Mouse (Mus musculus): ENCODE results near the gene Entpd6. TPM values are rescaled to one million over a fixed set of nuclear protein-coding genes. Genes with fewer than 3 reads are reported as not detected.

The Entpd6 gene
- polyA plus RNA-seq (2014; fragmentation: Nextera tagmentation; extraction: Ambion mirVana): 46.1 and 50.8 TPM in 2 replicates

GRCm38 (mm10) chr2:150748854-150749253 lies at the start of gene Entpd6:
Entpd6 (plus strand) TSS chr2:150749042.
- Histone ChIP-seq H3K9me3 (ENCODE audit: control insufficient read depth, low read length) (no peaks in the 10 kb centered on the region), H3K4me3 (replicated peaks; ENCODE audit: low read depth, low read length) (peak within 1 kb of the TSS; percentile 77), H3K36me3 (ENCODE audit: control insufficient read depth, insufficient read depth, low read length) (peaks cover 18% of the 10 kb centered on the region), H3K4me2 (ENCODE audit: low read length) (peak within 1 kb of the TSS; percentile 74), H3K27ac (replicated peaks; ENCODE audit: low read depth, low read length) (peak within 1 kb of the TSS; percentile 83), H3K9ac (replicated peaks; ENCODE audit: low read length) (peak within 1 kb of the TSS; percentile 86), H3K27me3 (ENCODE audit: control insufficient read depth, insufficient read depth, low read length) (no peaks in the 10 kb centered on the region), H3K4me1 (ENCODE audit: control insufficient read depth, insufficient read depth, low read length) (peaks cover 12% of the 10 kb centered on the region)
- under 1% methylated on average over 30 of the region's 30 CpGs for WGBS
- DNase-seq (peak; percentile 98), ATAC-seq (ENCODE audit: low FRiP score, low TSS enrichment) (peak; percentile 97)

- no peak for ATAC-seq (ENCODE audit: low FRiP score, low TSS enrichment)
- Histone ChIP-seq H3K4me2 (ENCODE audit: low read length) (no peak overlapping the region), H3K36me3 (ENCODE audit: control insufficient read depth, insufficient read depth, low read length) (no peaks in the 10 kb centered on the region), H3K9me3 (ENCODE audit: control insufficient read depth, low read length) (no peaks in the 10 kb centered on the region), H3K4me3 (replicated peaks; ENCODE audit: low read depth, low read length) (no peak overlapping the region), H3K9ac (replicated peaks; ENCODE audit: low read length) (no peak overlapping the region), H3K4me1 (ENCODE audit: control insufficient read depth, insufficient read depth, low read length) (no peaks in the 10 kb centered on the region), H3K27me3 (ENCODE audit: control insufficient read depth, insufficient read depth, low read length) (no peaks in the 10 kb centered on the region), H3K27ac (replicated peaks; ENCODE audit: low read depth, low read length) (no peak overlapping the region)
- DNase-seq: no peak
- 79% methylated on average over 4 of the region's 4 CpGs for WGBS
Observed at GRCm38 (mm10) chr2:150712167-150712674, 36.6 kb upstream of the Entpd6 start.

- Histone ChIP-seq H3K27me3 (ENCODE audit: control insufficient read depth, insufficient read depth, low read length) (no peaks in the 10 kb centered on the region), H3K27ac (replicated peaks; ENCODE audit: low read depth, low read length) (no peak overlapping the region), H3K36me3 (ENCODE audit: control insufficient read depth, insufficient read depth, low read length) (no peaks in the 10 kb centered on the region), H3K4me2 (ENCODE audit: low read length) (peak overlapping the region; percentile 17; the same call in 1 of the 2 replicates), H3K4me3 (replicated peaks; ENCODE audit: low read depth, low read length) (no peak overlapping the region), H3K9ac (replicated peaks; ENCODE audit: low read length) (no peak overlapping the region), H3K4me1 (ENCODE audit: control insufficient read depth, insufficient read depth, low read length) (no peaks in the 10 kb centered on the region), H3K9me3 (ENCODE audit: control insufficient read depth, low read length) (no peaks in the 10 kb centered on the region)
- ATAC-seq (ENCODE audit: low FRiP score, low TSS enrichment) (peak; percentile 82), DNase-seq (peak; percentile 38)
- 22% methylated on average over 11 of the region's 11 CpGs for WGBS
Observed at GRCm38 (mm10) chr2:150735756-150736576, 12.9 kb upstream of the Entpd6 start.

GRCm38 (mm10) chr2:150737881-150738280 lies 11.0 kb upstream of the Entpd6 start:
- DNase-seq: no peak
- no peaks in the 10 kb centered on the region for H3K27me3 ChIP-seq (ENCODE audit: control insufficient read depth, insufficient read depth, low read length)
- H3K4me1 ChIP-seq (ENCODE audit: control insufficient read depth, insufficient read depth, low read length): no peaks in the 10 kb centered on the region
- H3K4me2 ChIP-seq (ENCODE audit: low read length): no peak overlapping the region
- no peaks in the 10 kb centered on the region for H3K36me3 ChIP-seq (ENCODE audit: control insufficient read depth, insufficient read depth, low read length)
- H3K4me3 ChIP-seq (replicated peaks; ENCODE audit: low read depth, low read length): no peak overlapping the region
- 81% methylated on average over 9 of the region's 9 CpGs for WGBS
- no peak for ATAC-seq (ENCODE audit: low FRiP score, low TSS enrichment)
- H3K9me3 ChIP-seq (ENCODE audit: control insufficient read depth, low read length): no peaks in the 10 kb centered on the region
- no peak overlapping the region for H3K27ac ChIP-seq (replicated peaks; ENCODE audit: low read depth, low read length)
- H3K9ac ChIP-seq (replicated peaks; ENCODE audit: low read length): no peak overlapping the region

- H3K4me2 ChIP-seq (ENCODE audit: low read length): no peak overlapping the region
- DNase-seq (no peak), ATAC-seq (ENCODE audit: low FRiP score, low TSS enrichment) (no peak)
- H3K27me3 ChIP-seq (ENCODE audit: control insufficient read depth, insufficient read depth, low read length): no peaks in the 10 kb centered on the region
- H3K9ac ChIP-seq (replicated peaks; ENCODE audit: low read length): no peak overlapping the region
- 73% methylated on average over 10 of the region's 10 CpGs for WGBS
- no peaks in the 10 kb centered on the region for H3K9me3 ChIP-seq (ENCODE audit: control insufficient read depth, low read length)
- no peak overlapping the region for H3K4me3 ChIP-seq (replicated peaks; ENCODE audit: low read depth, low read length)
- no peak overlapping the region for H3K27ac ChIP-seq (replicated peaks; ENCODE audit: low read depth, low read length)
- H3K36me3 ChIP-seq (ENCODE audit: control insufficient read depth, insufficient read depth, low read length): no peaks in the 10 kb centered on the region
- no peaks in the 10 kb centered on the region for H3K4me1 ChIP-seq (ENCODE audit: control insufficient read depth, insufficient read depth, low read length)
Observed at GRCm38 (mm10) chr2:150740145-150740841, 8.5 kb upstream of the Entpd6 start.

GRCm38 (mm10) chr2:150741405-150741804 lies 7.4 kb upstream of the Entpd6 start:
- ATAC-seq (ENCODE audit: low FRiP score, low TSS enrichment) (no peak; the same call in 1 of the 2 replicates), DNase-seq (peak; percentile 43)
- H3K4me2 ChIP-seq (ENCODE audit: low read length): no peak overlapping the region
- no peaks in the 10 kb centered on the region for H3K27me3 ChIP-seq (ENCODE audit: control insufficient read depth, insufficient read depth, low read length)
- H3K4me3 ChIP-seq (replicated peaks; ENCODE audit: low read depth, low read length): no peak overlapping the region
- H3K9me3 ChIP-seq (ENCODE audit: control insufficient read depth, low read length): no peaks in the 10 kb centered on the region
- no peaks in the 10 kb centered on the region for H3K4me1 ChIP-seq (ENCODE audit: control insufficient read depth, insufficient read depth, low read length)
- H3K36me3 ChIP-seq (ENCODE audit: control insufficient read depth, insufficient read depth, low read length): no peaks in the 10 kb centered on the region
- WGBS: 58% methylated on average over 4 of the region's 4 CpGs
- no peak overlapping the region for H3K9ac ChIP-seq (replicated peaks; ENCODE audit: low read length)
- H3K27ac ChIP-seq (replicated peaks; ENCODE audit: low read depth, low read length): no peak overlapping the region

GRCm38 (mm10) chr2:150745016-150745415 lies 3.8 kb upstream of the Entpd6 start:
- H3K4me3 ChIP-seq (replicated peaks; ENCODE audit: low read depth, low read length): no peak overlapping the region
- H3K27ac ChIP-seq (replicated peaks; ENCODE audit: low read depth, low read length): no peak overlapping the region
- H3K9me3 ChIP-seq (ENCODE audit: control insufficient read depth, low read length): no peaks in the 10 kb centered on the region
- no peak overlapping the region for H3K9ac ChIP-seq (replicated peaks; ENCODE audit: low read length)
- DNase-seq (no peak), ATAC-seq (ENCODE audit: low FRiP score, low TSS enrichment) (no peak)
- no peak overlapping the region for H3K4me2 ChIP-seq (ENCODE audit: low read length)
- 78% methylated on average over 7 of the region's 7 CpGs for WGBS
- no peaks in the 10 kb centered on the region for H3K36me3 ChIP-seq (ENCODE audit: control insufficient read depth, insufficient read depth, low read length)
- peaks cover 7% of the 10 kb centered on the region for H3K4me1 ChIP-seq (ENCODE audit: control insufficient read depth, insufficient read depth, low read length)
- no peaks in the 10 kb centered on the region for H3K27me3 ChIP-seq (ENCODE audit: control insufficient read depth, insufficient read depth, low read length)

GRCm38 (mm10) chr2:150749283-150749682 lies 441 bp downstream of the Entpd6 start:
- Histone ChIP-seq H3K36me3 (ENCODE audit: control insufficient read depth, insufficient read depth, low read length) (peaks cover 20% of the 10 kb centered on the region), H3K27ac (replicated peaks; ENCODE audit: low read depth, low read length) (peak overlapping the region; percentile 83), H3K27me3 (ENCODE audit: control insufficient read depth, insufficient read depth, low read length) (no peaks in the 10 kb centered on the region), H3K9me3 (ENCODE audit: control insufficient read depth, low read length) (no peaks in the 10 kb centered on the region), H3K4me1 (ENCODE audit: control insufficient read depth, insufficient read depth, low read length) (peaks cover 12% of the 10 kb centered on the region), H3K4me3 (replicated peaks; ENCODE audit: low read depth, low read length) (peak overlapping the region; percentile 77), H3K4me2 (ENCODE audit: low read length) (peak overlapping the region; percentile 74), H3K9ac (replicated peaks; ENCODE audit: low read length) (peak overlapping the region; percentile 86)
- DNase-seq (peak; percentile 65), ATAC-seq (ENCODE audit: low FRiP score, low TSS enrichment) (peak; percentile 81)
- WGBS: under 1% methylated on average over 24 of the region's 24 CpGs

Data from midbrain, embryonic 14.5 days (tissue).